Mouse (Mus musculus) forebrain, postnatal 0 days (tissue): ENCODE data around the gene Vcl. TPM values are rescaled to one million over a fixed set of nuclear protein-coding genes. Genes with fewer than 3 reads are reported as not detected.

ENCODE experiments used
- ATAC-seq: fragments of 200-750 bp; cut with Nextera tagmentation; 2 replicates; pipeline ENCODE4 v1.8.0; 2017; ENCODE audit warnings: mild to moderate bottlenecking, moderate library complexity
- DNase-seq: peaks from one replicate; pipeline ENCODE4 v3.0.0-alpha.2; 2015
- H3K27ac ChIP-seq: fragments of 300-500 bp; sonication (generic); 2 replicates; pipeline ENCODE4 v1.5.1; 2014; ENCODE audit warnings: low read depth, mild to moderate bottlenecking, antibody characterized with exemption, low read length, moderate library complexity, mixed read lengths
- H3K27me3 ChIP-seq: fragments of 300-500 bp; sonication (generic); 2 replicates; pipeline ENCODE4 v1.6.1; 2014; ENCODE audit warnings: mild to moderate bottlenecking, low read length, mixed read lengths; ENCODE audit not compliant: insufficient read depth
- H3K36me3 ChIP-seq: fragments of 300-500 bp; sonication (generic); 2 replicates; pipeline ENCODE4 v1.6.1; 2014; ENCODE audit warnings: mild to moderate bottlenecking, moderate library complexity; ENCODE audit not compliant: insufficient read depth
- H3K4me1 ChIP-seq: fragments of 300-500 bp; sonication (generic); 2 replicates; pipeline ENCODE4 v1.6.1; 2014; ENCODE audit warnings: antibody characterized with exemption; ENCODE audit not compliant: insufficient read depth
- H3K4me2 ChIP-seq: fragments of 300-500 bp; sonication (generic); 2 replicates; pipeline ENCODE4 v1.6.1; 2014; ENCODE audit warnings: low read depth, mild to moderate bottlenecking, moderate library complexity
- H3K4me3 ChIP-seq: fragments of 300-500 bp; sonication (generic); 2 replicates; pipeline ENCODE4 v1.5.1; 2014; ENCODE audit warnings: low read depth, low read length, mixed read lengths
- H3K9ac ChIP-seq: fragments of 300-500 bp; sonication (generic); 2 replicates; pipeline ENCODE4 v1.6.1; 2014; ENCODE audit warnings: mild to moderate bottlenecking
- H3K9me3 ChIP-seq: fragments of 300-500 bp; sonication (generic); 2 replicates; pipeline ENCODE4 v1.6.1; 2016; ENCODE audit warnings: low read length
- CTCF ChIP-seq: sonication (generic); IDR thresholded peaks from 2 replicates; pipeline ENCODE4 v1.5.1; 2016; ENCODE audit warnings: antibody characterized with exemption, control low read depth, low read depth
- WGBS: fragments of 180-500 bp; shearing (Covaris S2); extraction: QIAGEN DNeasy Blood & Tissue Kit; methylation state at CpG from one replicate; pipeline ENCODE4 v1.1.7; 2014; 5-methylcytosine and 5-hydroxymethylcytosine counted together
- polyA plus RNA-seq: library from polyadenylated mRNA; unstranded; fragments of >200 nt; fragmentation: Nextera tagmentation; extraction: Ambion mirVana; gene quantifications from 2 replicates; pipeline ENCODE4 v1.2.1, GENCODE M21; 2015
- total RNA-seq: library from RNA; depleted of rRNA; stranded (reverse); fragments of >200 nt; gene quantifications from 2 replicates; pipeline ENCODE4 v1.2.3, GENCODE M21; 2014

Gene Vcl
- total and polyA plus RNA-seq, 2 experiments from 2014 or later: 6.6 to 21.6 TPM

DNA sequence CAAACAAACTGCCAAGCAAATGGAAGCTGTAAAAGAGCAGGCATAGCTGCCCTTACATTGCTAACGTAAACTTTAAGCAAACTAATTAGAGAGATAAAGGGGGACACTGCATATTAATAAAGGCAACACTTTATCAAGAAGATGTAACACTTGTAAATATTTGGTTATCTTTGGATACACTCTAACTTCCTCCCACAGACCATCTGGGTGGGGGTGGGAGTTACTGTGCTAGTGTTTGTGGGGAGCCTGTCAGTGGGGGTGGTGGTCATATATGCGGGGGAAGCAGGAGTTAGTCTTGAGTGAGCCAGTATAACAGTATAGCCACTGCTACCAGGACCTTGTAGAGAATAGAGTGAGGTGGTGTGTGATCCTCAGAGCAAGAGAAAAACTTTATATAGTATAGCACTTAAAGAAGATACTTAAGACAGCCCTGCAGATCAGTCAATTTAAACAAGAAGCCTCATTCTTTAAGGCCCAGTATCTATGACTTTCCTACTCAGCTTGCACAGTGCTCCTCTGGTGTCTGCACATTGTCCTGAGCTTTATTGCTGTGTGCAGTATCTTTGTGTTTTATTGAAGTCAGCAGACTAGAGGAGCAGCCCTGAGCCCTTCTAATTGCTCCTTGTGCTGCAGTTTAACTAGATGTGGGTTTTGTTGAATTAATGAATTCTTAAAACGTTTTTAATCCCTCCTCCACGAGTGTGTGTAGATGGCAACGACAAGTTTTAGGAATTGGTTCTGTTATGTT is 133.7 kb downstream of the Vcl start:
- H3K27ac ChIP-seq: no peak overlapping the region
- H3K27me3 ChIP-seq: no peaks in the 10 kb centered on the region
- 48% methylated on average over 5 of the region's 5 CpGs for WGBS
- no peak for DNase-seq
- no peak for TF ChIP-seq CTCF
- H3K4me3 ChIP-seq: no peak overlapping the region
- H3K9ac ChIP-seq: no peak overlapping the region
- H3K36me3 ChIP-seq: no peaks in the 10 kb centered on the region
- H3K9me3 ChIP-seq: no peaks in the 10 kb centered on the region
- H3K4me2 ChIP-seq: no peak overlapping the region
- 0 out of 2 replicates have a peak, but pooled peaks cover 2% of the 10 kb centered on the region for H3K4me1 ChIP-seq
- ATAC-seq: no peak

DNA sequence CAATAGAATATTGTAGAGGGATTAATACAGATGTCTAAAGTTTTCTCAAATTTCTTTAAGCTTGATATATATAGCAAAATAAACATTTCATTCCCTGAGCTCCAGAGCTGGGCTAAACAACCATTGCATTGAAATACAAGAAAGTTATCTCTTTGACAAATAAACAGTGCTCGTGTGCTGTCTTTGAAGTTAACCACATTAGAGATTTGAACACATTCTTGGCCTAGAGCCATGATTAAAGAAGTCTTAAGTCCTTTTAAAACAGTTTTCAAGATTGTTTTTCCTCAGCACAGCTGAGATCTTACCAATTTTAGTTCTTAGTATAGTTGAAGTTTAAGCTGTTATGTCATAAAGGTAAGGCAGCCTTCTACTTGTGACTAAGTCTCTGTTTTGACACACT is 135.1 kb downstream of the Vcl start:
- Histone ChIP-seq H3K9me3 (no peaks in the 10 kb centered on the region), H3K9ac (no peak overlapping the region), H3K4me1 (0 out of 2 replicates have a peak, but pooled peaks cover 2% of the 10 kb centered on the region), H3K27me3 (no peaks in the 10 kb centered on the region), H3K4me3 (no peak overlapping the region), H3K4me2 (no peak overlapping the region), H3K36me3 (no peaks in the 10 kb centered on the region), H3K27ac (no peak overlapping the region)
- TF ChIP-seq CTCF: no peak
- ATAC-seq (no peak), DNase-seq (no peak)
- WGBS: 29% methylated on average over 1 of the region's 1 CpGs

DNA sequence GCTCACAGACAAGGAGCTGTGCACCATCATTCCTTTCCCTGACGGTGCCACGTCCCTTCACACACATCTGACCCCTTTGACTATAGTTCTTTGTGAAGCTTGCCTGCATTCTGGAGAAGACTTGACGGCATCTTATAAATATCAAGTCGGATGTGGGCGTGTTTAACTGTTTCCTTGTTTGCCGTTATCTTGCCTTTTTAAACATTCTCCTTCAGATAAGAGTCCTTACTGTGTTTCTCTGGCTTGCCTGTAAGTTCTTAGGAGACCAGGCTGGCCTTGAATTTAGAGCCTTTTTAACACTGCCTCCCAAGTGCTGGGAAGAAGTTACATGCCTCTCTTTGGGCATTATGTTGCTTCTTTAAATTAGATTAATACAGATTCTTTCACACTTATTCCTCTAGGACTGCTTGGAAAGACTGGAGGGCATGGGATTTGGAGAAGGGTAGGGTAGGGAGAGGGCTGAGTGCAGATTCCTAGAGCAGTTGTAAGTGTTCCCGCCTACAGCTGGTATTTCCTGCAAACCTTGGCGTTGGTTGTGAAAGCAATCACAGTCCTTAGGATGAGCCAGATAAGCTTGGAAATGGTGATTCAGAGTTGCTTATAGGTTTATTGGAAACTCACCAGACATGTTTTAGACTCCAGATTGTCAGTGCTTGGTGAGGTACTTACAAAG is 136.4 kb downstream of the Vcl start:
- no peak overlapping the region for H3K27ac ChIP-seq
- H3K4me2 ChIP-seq: no peak overlapping the region
- H3K36me3 ChIP-seq: no peaks in the 10 kb centered on the region
- H3K27me3 ChIP-seq: no peaks in the 10 kb centered on the region
- no peak overlapping the region for H3K4me3 ChIP-seq
- no peak overlapping the region for H3K9ac ChIP-seq
- TF ChIP-seq CTCF: no peak
- H3K9me3 ChIP-seq: no peaks in the 10 kb centered on the region
- no peak for DNase-seq
- H3K4me1 ChIP-seq: 0 out of 2 replicates have a peak, but pooled peaks cover 2% of the 10 kb centered on the region
- no peak for ATAC-seq
- WGBS: 71% methylated on average over 8 of the region's 8 CpGs

- H3K4me2 ChIP-seq: no peak overlapping the region
- H3K27ac ChIP-seq: no peak overlapping the region
- peak; percentile 24; the same call in 1 of the 2 replicates for TF ChIP-seq CTCF
- no peaks in the 10 kb centered on the region for H3K36me3 ChIP-seq
- no peak overlapping the region for H3K4me3 ChIP-seq
- WGBS: 92% methylated on average over 5 of the region's 5 CpGs
- ATAC-seq (no peak), DNase-seq (no peak)
- H3K9ac ChIP-seq: no peak overlapping the region
- no peaks in the 10 kb centered on the region for H3K9me3 ChIP-seq
- H3K27me3 ChIP-seq: no peaks in the 10 kb centered on the region
- H3K4me1 ChIP-seq: 0 out of 2 replicates have a peak, but pooled peaks cover 2% of the 10 kb centered on the region
Measured at GRCm38 (mm10) chr14:21069594-21069993, 140.4 kb downstream of the Vcl start.

- Histone ChIP-seq H3K4me1 (0 out of 2 replicates have a peak, but pooled peaks cover 4% of the 10 kb centered on the region), H3K36me3 (no peaks in the 10 kb centered on the region), H3K4me3 (no peak overlapping the region), H3K9me3 (no peaks in the 10 kb centered on the region), H3K4me2 (no peak overlapping the region), H3K27ac (no peak overlapping the region), H3K9ac (no peak overlapping the region), H3K27me3 (no peaks in the 10 kb centered on the region)
- no peak for ATAC-seq
- 74% methylated on average over 3 of the region's 3 CpGs for WGBS
- DNase-seq: no peak
- no peak for TF ChIP-seq CTCF
Measured at GRCm38 (mm10) chr14:21073981-21074380, 144.8 kb downstream of the Vcl start.

- Histone ChIP-seq H3K4me3 (no peak overlapping the region), H3K4me1 (0 out of 2 replicates have a peak, but pooled peaks cover 4% of the 10 kb centered on the region), H3K4me2 (no peak overlapping the region), H3K9me3 (no peaks in the 10 kb centered on the region), H3K27ac (no peak overlapping the region), H3K36me3 (no peaks in the 10 kb centered on the region), H3K27me3 (no peaks in the 10 kb centered on the region), H3K9ac (no peak overlapping the region)
- no peak for TF ChIP-seq CTCF
- 60% methylated on average over 11 of the region's 11 CpGs for WGBS
- ATAC-seq: no peak
- no peak for DNase-seq
Measured at GRCm38 (mm10) chr14:21074398-21075320, 145.5 kb downstream of the Vcl start.
